Mouse (Mus musculus): ENCODE results near the gene Mcoln2. TPM values are rescaled to one million over a fixed set of nuclear protein-coding genes. Genes with fewer than 3 reads are reported as not detected.
A peak's percentile ranks its signal among the peaks of the same experiment; 100 is the strongest.

The Mcoln2 gene
- polyA plus RNA-seq, 1 experiment from 2014 or later: 0.23 TPM

DNA sequence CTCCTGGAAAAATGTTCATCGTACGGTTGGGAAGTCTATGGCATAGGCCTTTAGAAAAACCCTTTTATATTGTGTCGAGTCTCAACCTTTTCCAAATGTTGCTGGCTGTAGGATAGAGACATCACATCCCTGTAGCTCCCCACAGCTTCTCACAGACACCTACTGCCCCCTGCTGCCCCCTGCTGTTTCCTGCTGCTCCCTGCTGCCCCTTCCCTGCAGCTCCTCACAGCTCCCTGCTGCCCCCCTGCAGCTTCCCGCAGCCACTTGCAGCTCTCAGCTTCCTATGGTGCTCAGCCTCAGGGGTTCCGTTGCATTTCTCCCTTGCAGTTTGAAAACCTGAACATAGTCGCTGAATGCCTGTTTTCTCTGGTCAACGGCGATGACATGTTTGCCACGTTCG lies 40.3 kb downstream of the Mcoln2 start:
- Histone ChIP-seq H3K4me1 (ENCODE audit: control insufficient read depth in 2 of 2, insufficient read depth in 2 of 2, low read length in 2 of 2) (peaks cover 7 to 11% of the 10 kb centered on the region in 2 experiments; a peak in 2 of 4 replicates), H3K27me3 (ENCODE audit: control insufficient read depth, insufficient read depth, low read length) (no peaks in the 10 kb centered on the region), H3K27ac (replicated peaks in 1 of 2; ENCODE audit: control insufficient read depth in 1 of 2, insufficient read depth in 1 of 2, low read depth in 2 of 2, low read length in 2 of 2) (no peak overlapping the region), H3K36me3 (ENCODE audit: control insufficient read depth, insufficient read depth, low read length) (no peaks in the 10 kb centered on the region), H3K4me2 (ENCODE audit: low read length) (no peak overlapping the region), H3K9me3 (ENCODE audit: control insufficient read depth, low read length) (peaks cover 9% of the 10 kb centered on the region; the same call in 1 of the 2 replicates), H3K9ac (ENCODE audit: low read length) (no peak overlapping the region), H3K4me3 (ENCODE audit: control insufficient read depth in 1 of 2, insufficient read depth in 1 of 2, low read depth in 1 of 2, low read length in 2 of 2) (no peak overlapping the region)
- no peak for ATAC-seq (ENCODE audit: insufficient number of reproducible peaks, insufficient read depth, low FRiP score, low read depth)
- WGBS: 68% methylated on average over 10 of the region's 10 CpGs

DNA sequence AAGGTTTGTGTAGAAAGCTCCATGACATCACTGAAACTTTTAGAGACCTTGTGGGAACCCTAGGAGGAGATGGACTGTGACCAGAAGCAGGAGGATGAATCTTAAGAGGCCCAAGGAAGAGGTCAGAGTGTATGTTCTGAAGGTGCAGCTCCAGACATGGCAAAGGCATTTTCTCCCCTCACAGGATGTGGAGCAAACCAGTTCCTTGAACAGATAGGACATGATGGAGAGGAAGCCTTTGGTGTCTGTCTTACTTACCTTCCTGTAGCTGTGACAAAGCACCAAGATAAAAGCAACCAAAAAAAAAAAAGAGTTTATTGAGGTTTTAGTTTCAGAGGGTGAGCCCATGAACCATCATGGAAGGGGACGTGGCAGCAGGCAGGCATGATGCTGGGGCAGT lies 42.9 kb downstream of the Mcoln2 start:
- Histone ChIP-seq H3K4me2 (ENCODE audit: low read length) (no peak overlapping the region), H3K27ac (replicated peaks in 1 of 2; ENCODE audit: control insufficient read depth in 1 of 2, insufficient read depth in 1 of 2, low read depth in 2 of 2, low read length in 2 of 2) (no peak overlapping the region), H3K9me3 (ENCODE audit: control insufficient read depth, low read length) (peaks cover 5% of the 10 kb centered on the region; the same call in 1 of the 2 replicates), H3K4me3 (ENCODE audit: control insufficient read depth in 1 of 2, insufficient read depth in 1 of 2, low read depth in 1 of 2, low read length in 2 of 2) (no peak overlapping the region), H3K9ac (ENCODE audit: low read length) (no peak overlapping the region), H3K4me1 (ENCODE audit: control insufficient read depth in 2 of 2, insufficient read depth in 2 of 2, low read length in 2 of 2) (peaks cover 18 to 23% of the 10 kb centered on the region in 2 experiments), H3K36me3 (ENCODE audit: control insufficient read depth, insufficient read depth, low read length) (no peaks in the 10 kb centered on the region), H3K27me3 (ENCODE audit: control insufficient read depth, insufficient read depth, low read length) (no peaks in the 10 kb centered on the region)
- 92% methylated on average over 1 of the region's 1 CpGs for WGBS
- no peak for ATAC-seq (ENCODE audit: insufficient number of reproducible peaks, insufficient read depth, low FRiP score, low read depth)

DNA sequence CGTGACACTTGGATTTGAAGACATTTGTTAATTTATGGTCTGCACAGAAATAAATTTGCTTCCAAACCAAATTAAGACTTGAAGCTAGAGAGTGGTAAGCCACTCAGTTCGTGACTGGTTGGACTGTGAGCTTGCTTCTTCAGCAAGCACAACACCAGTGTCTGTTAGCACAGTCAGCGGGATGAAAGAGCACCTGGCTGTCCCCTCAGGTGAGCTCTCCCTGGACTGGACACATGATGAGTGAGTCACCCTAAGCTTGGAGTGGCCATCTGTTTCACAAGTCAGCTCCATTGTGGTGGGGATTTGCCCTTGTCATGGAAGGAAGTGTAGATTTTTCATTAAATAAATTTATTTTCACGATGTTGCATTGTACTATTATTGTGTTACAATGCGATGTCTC lies 45.5 kb downstream of the Mcoln2 start:
- no peak overlapping the region for H3K4me2 ChIP-seq (ENCODE audit: low read length)
- H3K27ac ChIP-seq (replicated peaks in 1 of 2; ENCODE audit: control insufficient read depth in 1 of 2, insufficient read depth in 1 of 2, low read depth in 2 of 2, low read length in 2 of 2): no peak overlapping the region
- no peak overlapping the region for H3K4me3 ChIP-seq (ENCODE audit: control insufficient read depth in 1 of 2, insufficient read depth in 1 of 2, low read depth in 1 of 2, low read length in 2 of 2)
- H3K4me1 ChIP-seq (ENCODE audit: control insufficient read depth in 2 of 2, insufficient read depth in 2 of 2, low read length in 2 of 2): peaks cover 29 to 40% of the 10 kb centered on the region in 2 experiments
- H3K9ac ChIP-seq (ENCODE audit: low read length): no peak overlapping the region
- no peaks in the 10 kb centered on the region for H3K9me3 ChIP-seq (ENCODE audit: control insufficient read depth, low read length)
- no peaks in the 10 kb centered on the region for H3K27me3 ChIP-seq (ENCODE audit: control insufficient read depth, insufficient read depth, low read length)
- H3K36me3 ChIP-seq (ENCODE audit: control insufficient read depth, insufficient read depth, low read length): no peaks in the 10 kb centered on the region
- ATAC-seq (ENCODE audit: insufficient number of reproducible peaks, insufficient read depth, low FRiP score, low read depth): no peak
- 83% methylated on average over 5 of the region's 5 CpGs for WGBS

DNA sequence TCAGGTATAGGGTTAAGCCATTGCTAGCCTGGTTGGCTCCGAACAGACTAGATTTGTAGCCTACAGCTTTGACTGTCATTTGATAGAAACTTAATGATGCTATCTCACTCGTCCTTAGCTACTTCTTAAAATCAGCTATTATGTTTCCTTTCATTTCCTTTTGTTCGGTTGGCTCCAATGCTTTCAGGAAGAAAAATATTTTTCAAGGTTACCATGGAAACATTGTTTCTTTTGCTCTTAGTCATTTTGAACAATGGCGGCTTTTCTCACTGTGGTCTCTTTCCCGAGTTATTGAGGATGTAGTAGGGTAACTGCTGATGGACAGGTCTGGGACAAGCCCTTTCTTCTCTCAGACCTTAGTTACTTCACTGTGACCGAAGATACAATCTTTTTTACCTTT lies 46.7 kb downstream of the Mcoln2 start:
- WGBS: 69% methylated on average over 6 of the region's 6 CpGs
- no peak overlapping the region for H3K9ac ChIP-seq (ENCODE audit: low read length)
- peak overlapping the region in 1 of 2 experiments; percentile 87; a peak in 2 of 4 replicates for H3K27ac ChIP-seq (replicated peaks in 1 of 2; ENCODE audit: control insufficient read depth in 1 of 2, insufficient read depth in 1 of 2, low read depth in 2 of 2, low read length in 2 of 2)
- no peaks in the 10 kb centered on the region for H3K9me3 ChIP-seq (ENCODE audit: control insufficient read depth, low read length)
- H3K4me1 ChIP-seq (ENCODE audit: control insufficient read depth in 2 of 2, insufficient read depth in 2 of 2, low read length in 2 of 2): peaks cover 28 to 37% of the 10 kb centered on the region in 2 experiments
- no peaks in the 10 kb centered on the region for H3K36me3 ChIP-seq (ENCODE audit: control insufficient read depth, insufficient read depth, low read length)
- H3K27me3 ChIP-seq (ENCODE audit: control insufficient read depth, insufficient read depth, low read length): no peaks in the 10 kb centered on the region
- ATAC-seq (ENCODE audit: insufficient number of reproducible peaks, insufficient read depth, low FRiP score, low read depth): no peak
- H3K4me2 ChIP-seq (ENCODE audit: low read length): no peak overlapping the region
- no peak overlapping the region for H3K4me3 ChIP-seq (ENCODE audit: control insufficient read depth in 1 of 2, insufficient read depth in 1 of 2, low read depth in 1 of 2, low read length in 2 of 2)

DNA sequence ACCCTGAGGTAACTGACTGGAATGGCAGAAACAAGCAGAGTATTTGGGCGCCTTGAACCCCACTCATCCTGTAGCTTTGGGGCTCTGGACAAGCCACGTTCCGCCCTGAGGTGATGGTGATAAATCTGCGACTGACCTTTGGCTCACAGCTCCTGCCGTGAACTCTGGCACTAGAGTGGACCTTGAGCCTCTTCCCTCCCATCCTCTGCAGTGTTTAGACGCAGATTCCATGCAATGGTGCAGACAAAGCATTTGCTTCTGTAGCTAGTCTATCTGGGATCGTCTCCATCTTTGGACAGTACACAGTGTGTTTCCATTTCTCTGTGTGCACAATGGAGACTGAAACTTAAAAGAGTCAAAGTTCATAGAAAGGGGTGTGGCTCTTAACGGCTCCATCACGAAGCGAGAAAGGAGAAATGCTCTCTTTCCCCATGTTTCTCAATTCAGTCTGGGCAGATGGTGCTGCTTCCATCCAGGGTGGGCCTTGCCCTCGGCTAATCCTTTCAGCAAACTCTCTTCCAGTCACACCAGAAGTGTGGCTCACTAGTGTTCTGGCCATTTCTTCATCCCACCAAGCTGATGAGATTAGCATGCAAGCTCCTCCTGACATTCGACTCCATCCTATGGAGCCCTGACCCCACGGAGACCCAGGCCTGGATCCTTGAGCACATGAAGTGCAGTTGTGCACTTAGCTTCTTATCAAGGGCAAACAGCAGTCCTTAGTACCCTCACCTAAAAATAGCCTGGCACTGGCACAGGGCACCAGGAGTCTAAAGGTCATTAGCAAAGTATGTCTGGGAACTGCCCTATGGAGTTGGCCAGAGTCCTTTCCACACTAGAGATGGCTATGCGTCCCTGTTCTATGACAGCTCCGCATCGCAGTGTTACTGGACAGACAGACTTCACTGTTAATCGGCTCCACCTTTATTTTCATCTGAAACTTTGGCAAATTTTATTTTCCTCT lies 47.4 kb downstream of the Mcoln2 start:
- Histone ChIP-seq H3K4me3 (ENCODE audit: control insufficient read depth in 1 of 2, insufficient read depth in 1 of 2, low read depth in 1 of 2, low read length in 2 of 2) (no peak overlapping the region), H3K4me2 (ENCODE audit: low read length) (peak overlapping the region; percentile 32), H3K27me3 (ENCODE audit: control insufficient read depth, insufficient read depth, low read length) (no peaks in the 10 kb centered on the region), H3K9ac (ENCODE audit: low read length) (no peak overlapping the region), H3K9me3 (ENCODE audit: control insufficient read depth, low read length) (no peaks in the 10 kb centered on the region), H3K4me1 (ENCODE audit: control insufficient read depth in 2 of 2, insufficient read depth in 2 of 2, low read length in 2 of 2) (peaks cover 27 to 37% of the 10 kb centered on the region in 2 experiments), H3K27ac (replicated peaks in 1 of 2; ENCODE audit: control insufficient read depth in 1 of 2, insufficient read depth in 1 of 2, low read depth in 2 of 2, low read length in 2 of 2) (peak overlapping the region; percentile 87 to 89), H3K36me3 (ENCODE audit: control insufficient read depth, insufficient read depth, low read length) (no peaks in the 10 kb centered on the region)
- peak; percentile 74 for ATAC-seq (ENCODE audit: insufficient number of reproducible peaks, insufficient read depth, low FRiP score, low read depth)
- WGBS: 57% methylated on average over 17 of the region's 17 CpGs

DNA sequence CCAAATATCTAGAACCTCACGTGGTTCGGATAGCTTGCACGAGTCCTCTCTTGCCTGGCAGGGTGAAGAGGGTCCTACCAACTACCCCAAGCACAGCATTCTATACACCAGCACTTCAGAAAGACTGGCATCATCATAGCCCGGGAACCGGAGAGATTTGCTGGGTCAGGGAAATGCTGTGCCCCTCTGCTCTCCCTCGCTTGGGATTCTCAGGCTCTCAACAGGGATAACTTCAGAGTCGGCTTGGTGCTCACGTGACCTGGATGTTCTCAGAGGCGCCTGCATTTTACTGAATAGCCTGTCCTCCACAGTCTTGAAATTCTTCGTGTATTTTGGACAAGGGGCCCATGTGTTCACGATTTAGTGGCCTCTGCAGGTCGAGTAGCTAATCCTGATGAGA lies 48.2 kb downstream of the Mcoln2 start:
- Histone ChIP-seq H3K27me3 (ENCODE audit: control insufficient read depth, insufficient read depth, low read length) (no peaks in the 10 kb centered on the region), H3K36me3 (ENCODE audit: control insufficient read depth, insufficient read depth, low read length) (no peaks in the 10 kb centered on the region), H3K9ac (ENCODE audit: low read length) (no peak overlapping the region), H3K9me3 (ENCODE audit: control insufficient read depth, low read length) (no peaks in the 10 kb centered on the region), H3K4me3 (ENCODE audit: control insufficient read depth in 1 of 2, insufficient read depth in 1 of 2, low read depth in 1 of 2, low read length in 2 of 2) (no peak overlapping the region), H3K4me1 (ENCODE audit: control insufficient read depth in 2 of 2, insufficient read depth in 2 of 2, low read length in 2 of 2) (peaks cover 29 to 37% of the 10 kb centered on the region in 2 experiments), H3K4me2 (ENCODE audit: low read length) (peak overlapping the region; percentile 32), H3K27ac (replicated peaks in 1 of 2; ENCODE audit: control insufficient read depth in 1 of 2, insufficient read depth in 1 of 2, low read depth in 2 of 2, low read length in 2 of 2) (peak overlapping the region; percentile 87 to 89)
- peak; percentile 20; the same call in 1 of the 2 replicates for ATAC-seq (ENCODE audit: insufficient number of reproducible peaks, insufficient read depth, low FRiP score, low read depth)
- WGBS: 40% methylated on average over 12 of the region's 12 CpGs

DNA sequence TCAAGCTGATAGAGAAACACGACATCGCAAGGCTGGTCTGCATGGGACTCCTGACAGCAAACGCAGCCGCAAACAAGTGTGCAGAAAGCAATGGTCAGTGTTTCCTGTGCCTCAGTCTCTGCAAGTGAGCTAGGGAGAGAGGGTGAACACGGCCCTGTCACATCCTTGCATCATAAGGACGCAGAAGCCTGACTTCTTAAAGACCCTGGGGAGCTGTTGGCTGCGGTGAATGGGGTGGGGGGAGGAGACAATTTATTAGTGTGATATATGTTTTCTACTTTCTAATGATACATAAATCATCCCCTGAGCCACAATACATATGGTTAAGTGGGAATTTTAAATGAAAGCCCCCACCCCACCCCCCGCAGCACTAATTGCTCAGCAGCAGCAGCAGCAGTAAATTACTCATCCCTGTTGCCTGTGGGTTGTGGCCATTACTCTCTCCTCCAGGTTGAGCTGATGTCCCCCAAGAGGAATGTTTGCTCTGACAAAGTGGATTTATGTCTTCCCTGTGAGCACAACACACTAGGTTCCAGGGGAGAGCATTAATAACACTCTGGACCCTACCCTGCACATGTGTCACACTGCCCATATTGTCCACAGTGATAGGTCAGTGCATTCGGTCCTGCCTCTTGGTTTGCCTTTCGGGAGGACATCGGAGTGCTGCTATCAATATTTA lies 49.3 kb downstream of the Mcoln2 start:
- H3K27ac ChIP-seq (replicated peaks in 1 of 2; ENCODE audit: control insufficient read depth in 1 of 2, insufficient read depth in 1 of 2, low read depth in 2 of 2, low read length in 2 of 2): 0 out of 4 replicates have a peak overlapping the region, but pooled peaks of 1 of the 2 experiments have one; percentile 14
- no peaks in the 10 kb centered on the region for H3K36me3 ChIP-seq (ENCODE audit: control insufficient read depth, insufficient read depth, low read length)
- H3K27me3 ChIP-seq (ENCODE audit: control insufficient read depth, insufficient read depth, low read length): no peaks in the 10 kb centered on the region
- no peaks in the 10 kb centered on the region for H3K9me3 ChIP-seq (ENCODE audit: control insufficient read depth, low read length)
- no peak overlapping the region for H3K4me2 ChIP-seq (ENCODE audit: low read length)
- ATAC-seq (ENCODE audit: insufficient number of reproducible peaks, insufficient read depth, low FRiP score, low read depth): no peak
- peaks cover 33 to 47% of the 10 kb centered on the region in 2 experiments for H3K4me1 ChIP-seq (ENCODE audit: control insufficient read depth in 2 of 2, insufficient read depth in 2 of 2, low read length in 2 of 2)
- WGBS: 80% methylated on average over 11 of the region's 11 CpGs
- no peak overlapping the region for H3K9ac ChIP-seq (ENCODE audit: low read length)
- H3K4me3 ChIP-seq (ENCODE audit: control insufficient read depth in 1 of 2, insufficient read depth in 1 of 2, low read depth in 1 of 2, low read length in 2 of 2): no peak overlapping the region

Data from heart, embryonic 14.5 days (tissue).